Mouse (Mus musculus) T-helper 1 cell (primary cell): ENCODE measurements around the gene Tbc1d9.

Experiments used
- in situ Hi-C: fragments of 300-600 bp; cut with MboI, MseI; formaldehyde crosslinking; loops from one replicate; pipeline ENCODE4 v1.15.1; 2025; ENCODE audit warnings: high pct_unique_total_duplicates

Tbc1d9 gene

GRCm38 (mm10) chr8:83177317-83178195 lies 12.4 kb downstream of the Tbc1d9 start:
- in situ Hi-C loops = loop anchor here (10.0 kb wide), 1 partner anchor 1233 kb away; no protein-coding TSS in a partner anchor

- in situ Hi-C loops = loop anchor here (10.0 kb wide), 1 partner anchor 1233 kb away; no protein-coding TSS in a partner anchor
These were observed 13.1 kb downstream of the Tbc1d9 start for GRCm38 (mm10) chr8:83178228-83178742.

- in situ Hi-C loops = no loop called here
These were observed 16.8 kb downstream of the Tbc1d9 start for GRCm38 (mm10) chr8:83181851-83182482.

- in situ Hi-C loops = no loop called here
These were observed 17.6 kb downstream of the Tbc1d9 start for GRCm38 (mm10) chr8:83182784-83183183.

- in situ Hi-C loops = no loop called here
These were observed 21.2 kb downstream of the Tbc1d9 start for GRCm38 (mm10) chr8:83186376-83186775.

- in situ Hi-C loops = no loop called here
These were observed 22.3 kb downstream of the Tbc1d9 start for GRCm38 (mm10) chr8:83187363-83187962.

GRCm38 (mm10) chr8:83189538-83190095 lies 24.5 kb downstream of the Tbc1d9 start:
- in situ Hi-C loops = loop anchor here (10.0 kb wide), 1 partner anchor 1075 kb away; no protein-coding TSS in a partner anchor

- in situ Hi-C loops = loop anchor here (10.0 kb wide), 1 partner anchor 1081 kb away; no protein-coding TSS in a partner anchor
These were observed 30.9 kb downstream of the Tbc1d9 start for GRCm38 (mm10) chr8:83196088-83196487.

- in situ Hi-C loops = loop anchor here (10.0 kb wide), 1 partner anchor 1085 kb away; no protein-coding TSS in a partner anchor
These were observed 34.6 kb downstream of the Tbc1d9 start for GRCm38 (mm10) chr8:83199715-83200114.

GRCm38 (mm10) chr8:83200191-83201177 lies 35.3 kb downstream of the Tbc1d9 start:
- in situ Hi-C loops = no loop called here

- in situ Hi-C loops = no loop called here
These were observed 37.8 kb downstream of the Tbc1d9 start for GRCm38 (mm10) chr8:83202946-83203345.

- in situ Hi-C loops = no loop called here
These were observed 40.8 kb downstream of the Tbc1d9 start for GRCm38 (mm10) chr8:83205907-83206306.

GRCm38 (mm10) chr8:83209581-83209980 lies 44.4 kb downstream of the Tbc1d9 start:
- in situ Hi-C loops = no loop called here

GRCm38 (mm10) chr8:83210676-83211075 lies 45.5 kb downstream of the Tbc1d9 start:
- in situ Hi-C loops = no loop called here

- in situ Hi-C loops = no loop called here
These were observed 49.9 kb downstream of the Tbc1d9 start for GRCm38 (mm10) chr8:83215065-83215464.

GRCm38 (mm10) chr8:83216520-83216919 lies 51.4 kb downstream of the Tbc1d9 start:
- in situ Hi-C loops = no loop called here

- in situ Hi-C loops = no loop called here
These were observed 52.0 kb downstream of the Tbc1d9 start for GRCm38 (mm10) chr8:83217196-83217595.

GRCm38 (mm10) chr8:83217891-83218290 lies 52.7 kb downstream of the Tbc1d9 start:
- in situ Hi-C loops = no loop called here

GRCm38 (mm10) chr8:83219392-83219791 lies 54.2 kb downstream of the Tbc1d9 start:
- in situ Hi-C loops = no loop called here

- in situ Hi-C loops = no loop called here
These were observed 55.6 kb downstream of the Tbc1d9 start for GRCm38 (mm10) chr8:83220746-83221145.
